Mouse (Mus musculus): Measurements from ENCODE around the gene Wfdc21. TPM values are rescaled to one million over a fixed set of nuclear protein-coding genes. Genes with fewer than 3 reads are reported as not detected.

Gene Wfdc21
- polyA plus RNA-seq, 1 experiment from 2014 or later = 1.3 TPM

- H3K36me3 ChIP-seq = no peaks in the 10 kb centered on the region
- 77% methylated on average over 2 of the region's 2 CpGs for WGBS
These were observed 10.9 kb upstream of the Wfdc21 start for GRCm38 (mm10) chr11:83735881-83736280.

GRCm38 (mm10) chr11:83737109-83737558 is 9.6 kb upstream of the Wfdc21 start:
- Histone ChIP-seq H3K36me3 (no peaks in the 10 kb centered on the region), H3K9me3 (no peaks in the 10 kb centered on the region), H3K4me3 (no peak overlapping the region), H3K27ac (no peak overlapping the region), H3K27me3 (peaks cover 11% of the 10 kb centered on the region), H3K4me1 (no peaks in the 10 kb centered on the region), H3K4me2 (no peak overlapping the region), H3K9ac (no peak overlapping the region)
- 77% methylated on average over 3 of the region's 3 CpGs for WGBS
- no peak for ATAC-seq (ENCODE audit: insufficient number of reproducible peaks, low FRiP score, low TSS enrichment, low read depth)

More at GRCm38 (mm10) chr11:83735881-83736280, 10.9 kb upstream of the Wfdc21 start:
- no peak overlapping the region for H3K9ac ChIP-seq
- no peaks in the 10 kb centered on the region for H3K4me1 ChIP-seq
- no peak overlapping the region for H3K27ac ChIP-seq
- no peak overlapping the region for H3K4me2 ChIP-seq
- peaks cover 4% of the 10 kb centered on the region for H3K27me3 ChIP-seq
- no peak for ATAC-seq (ENCODE audit: insufficient number of reproducible peaks, low FRiP score, low TSS enrichment, low read depth)
- no peak overlapping the region for H3K4me3 ChIP-seq
- no peaks in the 10 kb centered on the region for H3K9me3 ChIP-seq

GRCm38 (mm10) chr11:83739241-83739640 is 7.5 kb upstream of the Wfdc21 start:
- Histone ChIP-seq H3K27me3 (peaks cover 11% of the 10 kb centered on the region), H3K27ac (no peak overlapping the region), H3K4me2 (no peak overlapping the region), H3K9ac (no peak overlapping the region), H3K4me1 (no peaks in the 10 kb centered on the region), H3K4me3 (no peak overlapping the region), H3K36me3 (no peaks in the 10 kb centered on the region), H3K9me3 (no peaks in the 10 kb centered on the region)
- ATAC-seq (ENCODE audit: insufficient number of reproducible peaks, low FRiP score, low TSS enrichment, low read depth) = no peak
- 18% methylated on average over 5 of the region's 5 CpGs for WGBS

GRCm38 (mm10) chr11:83740443-83740991 is 6.2 kb upstream of the Wfdc21 start:
- no peak overlapping the region for H3K9ac ChIP-seq
- H3K36me3 ChIP-seq = no peaks in the 10 kb centered on the region
- H3K4me2 ChIP-seq = no peak overlapping the region
- no peak for ATAC-seq (ENCODE audit: insufficient number of reproducible peaks, low FRiP score, low TSS enrichment, low read depth)
- H3K27me3 ChIP-seq = peaks cover 15% of the 10 kb centered on the region
- H3K9me3 ChIP-seq = no peaks in the 10 kb centered on the region
- WGBS = 74% methylated on average over 4 of the region's 4 CpGs
- H3K27ac ChIP-seq = no peak overlapping the region
- no peaks in the 10 kb centered on the region for H3K4me1 ChIP-seq
- no peak overlapping the region for H3K4me3 ChIP-seq

GRCm38 (mm10) chr11:83741841-83742240 is 4.9 kb upstream of the Wfdc21 start:
- no peak overlapping the region for H3K4me3 ChIP-seq
- no peak overlapping the region for H3K9ac ChIP-seq
- H3K9me3 ChIP-seq = no peaks in the 10 kb centered on the region
- 77% methylated on average over 5 of the region's 5 CpGs for WGBS
- no peak overlapping the region for H3K4me2 ChIP-seq
- H3K27me3 ChIP-seq = peaks cover 24% of the 10 kb centered on the region
- H3K4me1 ChIP-seq = no peaks in the 10 kb centered on the region
- no peak overlapping the region for H3K27ac ChIP-seq
- no peak for ATAC-seq (ENCODE audit: insufficient number of reproducible peaks, low FRiP score, low TSS enrichment, low read depth)
- no peaks in the 10 kb centered on the region for H3K36me3 ChIP-seq

- Histone ChIP-seq H3K4me1 (no peaks in the 10 kb centered on the region), H3K9ac (no peak overlapping the region), H3K36me3 (no peaks in the 10 kb centered on the region), H3K9me3 (no peaks in the 10 kb centered on the region), H3K4me2 (no peak overlapping the region), H3K27ac (no peak overlapping the region), H3K27me3 (peaks cover 29% of the 10 kb centered on the region), H3K4me3 (no peak overlapping the region)
- ATAC-seq (ENCODE audit: insufficient number of reproducible peaks, low FRiP score, low TSS enrichment, low read depth) = no peak
- 56% methylated on average over 9 of the region's 9 CpGs for WGBS
These were observed 3.9 kb upstream of the Wfdc21 start for GRCm38 (mm10) chr11:83742731-83743355.

GRCm38 (mm10) chr11:83743525-83743924 is 3.2 kb upstream of the Wfdc21 start:
- Histone ChIP-seq H3K27ac (no peak overlapping the region), H3K27me3 (peaks cover 36% of the 10 kb centered on the region), H3K4me1 (no peaks in the 10 kb centered on the region), H3K9ac (no peak overlapping the region), H3K36me3 (no peaks in the 10 kb centered on the region), H3K9me3 (no peaks in the 10 kb centered on the region), H3K4me3 (no peak overlapping the region), H3K4me2 (no peak overlapping the region)
- 87% methylated on average over 3 of the region's 3 CpGs for WGBS
- no peak for ATAC-seq (ENCODE audit: insufficient number of reproducible peaks, low FRiP score, low TSS enrichment, low read depth)

- ATAC-seq (ENCODE audit: insufficient number of reproducible peaks, low FRiP score, low TSS enrichment, low read depth) = no peak
- H3K4me3 ChIP-seq = no peak overlapping the region
- H3K4me2 ChIP-seq = no peak overlapping the region
- H3K9me3 ChIP-seq = no peaks in the 10 kb centered on the region
- H3K27me3 ChIP-seq = peaks cover 30% of the 10 kb centered on the region
- H3K27ac ChIP-seq = no peak overlapping the region
- 49% methylated on average over 4 of the region's 4 CpGs for WGBS
- H3K4me1 ChIP-seq = no peaks in the 10 kb centered on the region
- H3K36me3 ChIP-seq = no peaks in the 10 kb centered on the region
- no peak overlapping the region for H3K9ac ChIP-seq
These were observed 588 bp upstream of the Wfdc21 start for GRCm38 (mm10) chr11:83746152-83746551.

GRCm38 (mm10) chr11:83747376-83748265 is 881 bp downstream of the Wfdc21 start:
- H3K9ac ChIP-seq = no peak overlapping the region
- H3K9me3 ChIP-seq = no peaks in the 10 kb centered on the region
- 60% methylated on average over 6 of the region's 6 CpGs for WGBS
- H3K27ac ChIP-seq = no peak overlapping the region
- H3K27me3 ChIP-seq = peaks cover 36% of the 10 kb centered on the region
- no peaks in the 10 kb centered on the region for H3K4me1 ChIP-seq
- ATAC-seq (ENCODE audit: insufficient number of reproducible peaks, low FRiP score, low TSS enrichment, low read depth) = no peak
- H3K4me3 ChIP-seq = no peak overlapping the region
- H3K4me2 ChIP-seq = no peak overlapping the region
- no peaks in the 10 kb centered on the region for H3K36me3 ChIP-seq

GRCm38 (mm10) chr11:83753581-83754181 is 6.9 kb downstream of the Wfdc21 start, which contains the start of gene Heatr6:
Gene Heatr6, plus strand, starts transcription at chr11:83753696.
- under 1% methylated on average over 47 of the region's 47 CpGs for WGBS
- peak; percentile 83 for ATAC-seq (ENCODE audit: insufficient number of reproducible peaks, low FRiP score, low TSS enrichment, low read depth)
- peak within 1 kb of the TSS; percentile 61 for H3K4me2 ChIP-seq

GRCm38 (mm10) chr11:83754227-83754626 is 7.5 kb downstream of the Wfdc21 start:
- Histone ChIP-seq H3K4me3 (peak overlapping the region; percentile 91), H3K9ac (peak overlapping the region; percentile 66), H3K27ac (peak overlapping the region; percentile 84; the same call in 1 of the 2 replicates), H3K9me3 (no peaks in the 10 kb centered on the region), H3K27me3 (peaks cover 10% of the 10 kb centered on the region), H3K4me2 (peak overlapping the region; percentile 61), H3K4me1 (peaks cover 10% of the 10 kb centered on the region), H3K36me3 (peaks cover 31% of the 10 kb centered on the region)
- ATAC-seq (ENCODE audit: insufficient number of reproducible peaks, low FRiP score, low TSS enrichment, low read depth) = no peak
- WGBS = 8% methylated on average over 8 of the region's 8 CpGs

More at GRCm38 (mm10) chr11:83753581-83754181, 6.9 kb downstream of the Wfdc21 start, which contains the start of gene Heatr6:
- H3K9ac ChIP-seq = peak within 1 kb of the TSS; percentile 66
- H3K36me3 ChIP-seq = peaks cover 25% of the 10 kb centered on the region
- peaks cover 10% of the 10 kb centered on the region for H3K4me1 ChIP-seq
- H3K27ac ChIP-seq = peak within 1 kb of the TSS; percentile 84
- H3K27me3 ChIP-seq = peaks cover 10% of the 10 kb centered on the region
- H3K9me3 ChIP-seq = no peaks in the 10 kb centered on the region
- H3K4me3 ChIP-seq = peak within 1 kb of the TSS; percentile 91
